Mouse (Mus musculus) urinary bladder, postnatal 0 days (tissue): ENCODE measurements around the gene Cep126. TPM values are rescaled to one million over a fixed set of nuclear protein-coding genes. Genes with fewer than 3 reads are reported as not detected.

Experiments
- polyA plus RNA-seq: library from polyadenylated mRNA; unstranded; fragments of >200 nt; fragmentation: Nextera tagmentation; extraction: Ambion mirVana; gene quantifications from 2 replicates; pipeline ENCODE4 v1.2.1, GENCODE M21; 2015

Gene Cep126
- polyA plus RNA-seq, result 0.52 and 0.58 TPM in 2 replicates

GRCm38 (mm10) chr9:8134117-8134574, at the start of gene Cep126:
Gene Cep126, minus strand, starts transcription at chr9:8134294.

GRCm38 (mm10) chr9:8042338-8043043, 91.6 kb downstream of the Cep126 start, which contains the start of gene Cfap300:
Gene Cfap300, minus strand, starts transcription at chr9:8042823.

Other genes with a start within 250 kb of the Cep126 start
- gene Yap1, start 129.7 kb downstream of the Cep126 start, polyA plus RNA-seq, result 14.9 and 17.4 TPM in 2 replicates
- 3.4 and 3.8 TPM in 2 replicates for gene Cfap300, start 91.5 kb downstream of the Cep126 start, polyA plus RNA-seq